Mouse (Mus musculus) adrenal gland, adult 2 months (tissue): ENCODE measurements around the gene Nt5c. TPM values are rescaled to one million over a fixed set of nuclear protein-coding genes. Genes with fewer than 3 reads are reported as not detected.
"Not testable (repeated sequence)": the region's sequence is repeated elsewhere in the genome, so short reads cannot be mapped to it uniquely, and the experiment has no call there.

Source experiments
- DNase-seq: peaks from one replicate; pipeline ENCODE4 v3.0.0; 2021
- long read RNA-seq: library from polyadenylated mRNA; stranded (forward); transcript quantifications from one replicate; pipeline ENCODE4 v2.0.0, GENCODE M21; 2021
- polyA plus RNA-seq: library from polyadenylated mRNA; depleted of rRNA; stranded (reverse); fragments of >200 nt; gene quantifications from 2 replicates; pipeline ENCODE4 v1.2.3, GENCODE M21; 2012; rRNA removed
- total RNA-seq, 2 experiments: library from RNA; stranded (reverse); gene quantifications; 2 replicates each; pipeline ENCODE4 v1.2.3; 2021

Gene Nt5c
- total RNA-seq: 100 to 1,000 TPM; 124 to 154 TPM
- polyA plus RNA-seq: 68.4 and 73.4 TPM in 2 replicates
- long read RNA-seq, transcript Nt5c-201 (5 exons, 858 nt): major isoform, 60 of 78 reads
- long read RNA-seq, transcript Nt5c-204 (2 exons, 395 nt): minor isoform, 5 of 78 reads
- long read RNA-seq, partial matches to known transcripts: 3 of 78 reads
- long read RNA-seq, other reads (novel, unspliced or antisense): 6 of 78 reads

GRCm38 (mm10) chr11:115491356-115492083 lies at the start of gene Nt5c:
Gene Nt5c, minus strand, starts transcription at chr11:115491862.
- peak; percentile 92 for DNase-seq

- DNase-seq: no peak
Observed at GRCm38 (mm10) chr11:115538045-115538444, 46.4 kb upstream of the Nt5c start.

GRCm38 (mm10) chr11:115536856-115537568 lies 45.4 kb upstream of the Nt5c start:
- DNase-seq: peak; percentile 17

- peak; percentile 99 for DNase-seq
Observed at GRCm38 (mm10) chr11:115536038-115536681, 44.5 kb upstream of the Nt5c start, which contains the start of gene Sumo2. Gene Sumo2, minus strand, starts transcription at chr11:115536276.

- DNase-seq: peak; percentile 83
Observed at GRCm38 (mm10) chr11:115535401-115536037, 43.9 kb upstream of the Nt5c start.

GRCm38 (mm10) chr11:115534759-115535371 lies 43.2 kb upstream of the Nt5c start:
- DNase-seq: no peak

- DNase-seq: not testable (repeated sequence)
Observed at GRCm38 (mm10) chr11:115526446-115526845, 34.8 kb upstream of the Nt5c start.

- no peak for DNase-seq
Observed at GRCm38 (mm10) chr11:115522703-115523102, 31.0 kb upstream of the Nt5c start.

GRCm38 (mm10) chr11:115522238-115522637 lies 30.6 kb upstream of the Nt5c start:
- DNase-seq: no peak

- DNase-seq: no peak
Observed at GRCm38 (mm10) chr11:115521080-115521479, 29.4 kb upstream of the Nt5c start.

GRCm38 (mm10) chr11:115520218-115520617 lies 28.6 kb upstream of the Nt5c start:
- DNase-seq: no peak

- DNase-seq: no peak
Observed at GRCm38 (mm10) chr11:115519581-115519980, 27.9 kb upstream of the Nt5c start.

- DNase-seq: no peak
Observed at GRCm38 (mm10) chr11:115518693-115519092, 27.0 kb upstream of the Nt5c start.

- DNase-seq: no peak
Observed at GRCm38 (mm10) chr11:115516942-115517341, 25.3 kb upstream of the Nt5c start.

- no peak for DNase-seq
Observed at GRCm38 (mm10) chr11:115515021-115515420, 23.4 kb upstream of the Nt5c start.

- DNase-seq: peak; percentile 99
Observed at GRCm38 (mm10) chr11:115514238-115514663, 22.6 kb upstream of the Nt5c start, which contains the start of gene Jpt1. Gene Jpt1, minus strand, starts transcription at chr11:115514387.

- peak; percentile 73 for DNase-seq
Observed at GRCm38 (mm10) chr11:115513271-115514237, 21.9 kb upstream of the Nt5c start.

- DNase-seq: peak; percentile 20
Observed at GRCm38 (mm10) chr11:115512407-115513183, 20.9 kb upstream of the Nt5c start.

GRCm38 (mm10) chr11:115512004-115512403 lies 20.3 kb upstream of the Nt5c start:
- DNase-seq: no peak
